In the genomic region with DNA sequence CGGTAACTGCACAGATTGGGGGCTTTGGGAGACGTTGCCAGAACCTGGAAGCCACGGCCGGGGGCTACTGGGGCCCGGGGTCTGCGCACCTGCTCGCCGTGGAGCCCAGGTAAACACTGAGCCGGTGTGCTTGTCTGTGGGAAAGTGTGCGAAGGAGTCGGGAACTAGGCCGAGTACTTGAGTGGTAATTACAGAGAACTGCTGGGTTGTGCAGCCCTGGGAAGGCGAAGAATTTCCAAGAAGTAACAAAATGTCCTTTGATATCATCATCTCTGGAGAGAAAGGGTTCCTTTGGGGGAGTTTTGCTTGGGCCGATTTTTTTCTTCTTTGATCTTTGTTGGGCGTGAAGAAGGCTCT, we compare ENCODE assay signal across 8 mouse cellular contexts. TPM values are rescaled to one million over a fixed set of nuclear protein-coding genes. Genes with fewer than 3 reads are reported as not detected.
DNase-seq lines count a peak whose midpoint lies in the region; ATAC-seq and TF ChIP-seq lines count a peak whose summit lies in the region.

No protein-coding gene starts in this region.

- dilution Hi-C loops in CH12.LX (cut with MboI; ENCODE audit: extremely low pct_ligation_motif_present, extremely low pct_unique_long_range_greater_than_20kb, low sequenced_read_pairs): no loop called here

- no peak for ATAC-seq in heart, embryonic 13.5 days (ENCODE audit: extremely low read depth, insufficient number of reproducible peaks, low FRiP score, low TSS enrichment)

- no peak for TF ChIP-seq CTCF in CH12.LX (conservative IDR thresholded peaks at IDR 0.05 in 1 of 2, IDR thresholded peaks at IDR 0.05 in 1 of 2; ENCODE audit: low read depth in 2 of 2, low read length in 2 of 2)

- TF ChIP-seq RAD21 in CH12.LX (IDR thresholded peaks at IDR 0.05; ENCODE audit: low read depth, low read length): no peak

- TF ChIP-seq EP300 in CH12.LX (IDR thresholded peaks at IDR 0.05; ENCODE audit: low read length): no peak

- intact Hi-C loops in heart, postnatal 10 days (cut with DNase I): no loop called here

- H3K4me1 ChIP-seq in heart, embryonic 13.5 days: peaks cover 22% of the 10 kb centered on the region
- H3K4me1 ChIP-seq in CH12.LX (ENCODE audit: control insufficient read depth in 1 of 2, insufficient read depth in 2 of 2): peaks cover 17 to 34% of the 10 kb centered on the region in 2 experiments
- peaks cover 32% of the 10 kb centered on the region for H3K4me1 ChIP-seq in hindbrain, embryonic 10.5 days (replicated peaks)
- H3K4me1 ChIP-seq in midbrain, embryonic 10.5 days: peaks cover 32% of the 10 kb centered on the region

- in situ Hi-C loops in CH12.LX (cut with MboI; ENCODE audit: low pct_ligation_motif_present, low pct_unique_long_range_greater_than_20kb, low sequenced_read_pairs): no loop called here

- peak overlapping the region; percentile 65 for H3K4me3 ChIP-seq in heart, embryonic 13.5 days
- peak overlapping the region; percentile 88 to 91 (median 89) for H3K4me3 ChIP-seq in CH12.LX (replicated peaks in 1 of 3; ENCODE audit: low read depth in 2 of 3, low read length in 2 of 3, poor library complexity in 1 of 3)
- H3K4me3 ChIP-seq in hindbrain, embryonic 10.5 days: peak overlapping the region; percentile 61
- peak overlapping the region; percentile 60 for H3K4me3 ChIP-seq in midbrain, embryonic 10.5 days

- H3K9ac ChIP-seq in heart, embryonic 13.5 days: peak overlapping the region; percentile 79
- peak overlapping the region; percentile 86 for H3K9ac ChIP-seq in CH12.LX (ENCODE audit: insufficient read depth, low read depth)

- H3K27me3 ChIP-seq in heart, embryonic 13.5 days (replicated peaks): peaks cover 83% of the 10 kb centered on the region
- no peaks in the 10 kb centered on the region for H3K27me3 ChIP-seq in CH12.LX (replicated peaks)
- H3K27me3 ChIP-seq in hindbrain, embryonic 10.5 days (ENCODE audit: insufficient read depth, poor library complexity, severe bottlenecking): peaks cover 77% of the 10 kb centered on the region
- peaks cover 77% of the 10 kb centered on the region for H3K27me3 ChIP-seq in midbrain, embryonic 10.5 days (ENCODE audit: low read depth, poor library complexity, severe bottlenecking)

- TF ChIP-seq POLR2A in CH12.LX (IDR thresholded peaks at IDR 0.05; ENCODE audit: low read depth, low read length): no peak

- no peaks in the 10 kb centered on the region for H3K36me3 ChIP-seq in heart, embryonic 13.5 days
- peaks cover 38 to 45% of the 10 kb centered on the region in 2 experiments for H3K36me3 ChIP-seq in CH12.LX (replicated peaks in 1 of 2; ENCODE audit: control insufficient read depth in 1 of 2, insufficient read depth in 1 of 2, low read length in 1 of 2)
- H3K36me3 ChIP-seq in hindbrain, embryonic 10.5 days: no peaks in the 10 kb centered on the region
- no peaks in the 10 kb centered on the region for H3K36me3 ChIP-seq in midbrain, embryonic 10.5 days

- peaks cover 58% of the 10 kb centered on the region for H3K79me2 ChIP-seq in CH12.LX (replicated peaks; ENCODE audit: control insufficient read depth, extremely low read depth, insufficient read depth, poor library complexity, severe bottlenecking)

- H3K27ac ChIP-seq in heart, embryonic 13.5 days (replicated peaks): no peak overlapping the region
- peak overlapping the region; percentile 88 for H3K27ac ChIP-seq in CH12.LX (ENCODE audit: insufficient read depth, low read depth)
- peak overlapping the region; percentile 70; the same call in 1 of the 2 replicates for H3K27ac ChIP-seq in hindbrain, embryonic 10.5 days
- H3K27ac ChIP-seq in midbrain, embryonic 10.5 days (replicated peaks): peak overlapping the region; percentile 74

- DNase-seq in heart, postnatal 10 days: no peak
- DNase-seq in CH12.LX (ENCODE audit: extremely low read depth): peak; percentile 23
- no peak for DNase-seq in hindbrain, embryonic 10.5 days (ENCODE audit: low spot score)
- no peak for DNase-seq in midbrain, embryonic 10.5 days (ENCODE audit: low spot score)
- DNase-seq in cerebellum, postnatal 25 days: no peak
- no peak for DNase-seq in frontal cortex, postnatal 25 days (ENCODE audit: low spot score in 2 of 2)
- no peak for DNase-seq in embryo, embryonic 9.5 days (ENCODE audit: extremely low spot score)

- no peaks in the 10 kb centered on the region for H3K9me3 ChIP-seq in heart, embryonic 13.5 days
- peaks cover 4% of the 10 kb centered on the region for H3K9me3 ChIP-seq in CH12.LX (replicated peaks; ENCODE audit: low read length)
- no peaks in the 10 kb centered on the region for H3K9me3 ChIP-seq in hindbrain, embryonic 10.5 days
- H3K9me3 ChIP-seq in midbrain, embryonic 10.5 days (replicated peaks): no peaks in the 10 kb centered on the region

- peak overlapping the region; percentile 97 for H3K4me2 ChIP-seq in heart, embryonic 13.5 days
- H3K4me2 ChIP-seq in CH12.LX (ENCODE audit: insufficient read depth, low read depth, poor library complexity, severe bottlenecking): no peak overlapping the region

- WGBS in heart, embryonic 13.5 days: 15% methylated on average over 15 of the region's 15 CpGs
- 18% methylated on average over 15 of the region's 15 CpGs for WGBS in hindbrain, embryonic 10.5 days
- WGBS in midbrain, embryonic 10.5 days: 24% methylated on average over 15 of the region's 15 CpGs

TF ChIP-seq in CH12.LX, 34 proteins besides CTCF, POLR2A, EP300 and RAD21:
- no peak for TF ChIP-seq ZMIZ1 (IDR thresholded peaks at IDR 0.05; ENCODE audit: low read depth, low read length)
- TF ChIP-seq USF1 (IDR thresholded peaks at IDR 0.05; ENCODE audit: low read depth, low read length): no peak
- TF ChIP-seq E2F4 (IDR thresholded peaks at IDR 0.05; ENCODE audit: insufficient replicate concordance, low read depth, low read length): no peak
- no peak for TF ChIP-seq MYC (IDR thresholded peaks at IDR 0.05; ENCODE audit: low read depth, low read length)
- TF ChIP-seq UBTF (IDR thresholded peaks at IDR 0.05; ENCODE audit: low read depth, low read length): peak; percentile 6; the same call in 1 of the 2 replicates
- no peak for TF ChIP-seq CHD2 (IDR thresholded peaks at IDR 0.05; ENCODE audit: low read length)

RNA-seq across cellular contexts. Expression of a gene that starts 38.0 kb away (rescaled TPM):
- polyA plus RNA-seq in heart, embryonic 13.5 days (2015; fragmentation: Nextera tagmentation; extraction: Ambion mirVana): 2.6 and 2.7 TPM in 2 replicates
- total RNA-seq in heart, postnatal 10 days (2021): 10 to 100 TPM; 23.5 to 24.2 TPM
- 1.3 and 2.8 TPM in 2 replicates for total RNA-seq in CH12.LX (2012; rRNA removed)
- total RNA-seq in CH12.LX (2014; rRNA removed): 2.3 and 2.6 TPM in 2 replicates
- polyA plus RNA-seq in CH12.LX (2012; ENCODE audit: insufficient read length, low read depth): 3.1 and 3.5 TPM in 2 replicates
- 0.59 and 0.81 TPM in 2 replicates for polyA plus RNA-seq in hindbrain, embryonic 10.5 days (2016; fragmentation: Nextera tagmentation; extraction: Ambion mirVana)
- 0.60 and 0.62 TPM in 2 replicates for polyA plus RNA-seq in midbrain, embryonic 10.5 days (2016; fragmentation: Nextera tagmentation; extraction: Ambion mirVana)

RNA-seq across cellular contexts. Expression of a gene that starts 40.3 kb away (rescaled TPM):
- polyA plus RNA-seq in heart, embryonic 13.5 days (2015; fragmentation: Nextera tagmentation; extraction: Ambion mirVana): 10.2 and 10.6 TPM in 2 replicates
- total RNA-seq in heart, postnatal 10 days (2021): 10 to 100 TPM; 41.9 to 45.6 TPM
- total RNA-seq in CH12.LX (2012; rRNA removed) (25.1 and 25.3 TPM in 2 replicates), CH12.LX (2014; rRNA removed) (13.2 and 17.7 TPM in 2 replicates)
- polyA plus RNA-seq in CH12.LX (2012; ENCODE audit: insufficient read length, low read depth): 36.2 and 38.5 TPM in 2 replicates
- 4.8 and 5.6 TPM in 2 replicates for polyA plus RNA-seq in hindbrain, embryonic 10.5 days (2016; fragmentation: Nextera tagmentation; extraction: Ambion mirVana)
- polyA plus RNA-seq in midbrain, embryonic 10.5 days (2016; fragmentation: Nextera tagmentation; extraction: Ambion mirVana): 3.7 and 4.0 TPM in 2 replicates
